Mouse (Mus musculus): ENCODE results near the gene Ccdc59. TPM values are rescaled to one million over a fixed set of nuclear protein-coding genes. Genes with fewer than 3 reads are reported as not detected.

Gene Ccdc59
- polyA plus RNA-seq (2016; fragmentation: Nextera tagmentation; extraction: Ambion mirVana) = 50.5 and 53.4 TPM in 2 replicates

- peak; percentile 98 for DNase-seq (ENCODE audit: low spot score)
- H3K27ac ChIP-seq (replicated peaks) = peak within 1 kb of the TSS; percentile 99
- no peaks in the 10 kb centered on the region for H3K9me3 ChIP-seq (replicated peaks)
- H3K4me1 ChIP-seq = peaks cover 14% of the 10 kb centered on the region
- H3K36me3 ChIP-seq = peaks cover 42% of the 10 kb centered on the region
- WGBS = under 1% methylated on average over 90 of the region's 90 CpGs
- H3K4me3 ChIP-seq = peak within 1 kb of the TSS; percentile 86
- H3K27me3 ChIP-seq (ENCODE audit: low read depth, poor library complexity, severe bottlenecking) = no peaks in the 10 kb centered on the region
Observed at GRCm38 (mm10) chr10:105840928-105841888, at the start of gene Ccdc59, which contains the start of gene Mettl25. Ccdc59 (plus strand) TSS chr10:105841067. Mettl25 (minus strand) TSS chr10:105841380.

GRCm38 (mm10) chr10:105793776-105794552 lies 46.9 kb upstream of the Ccdc59 start:
- 89% methylated on average over 15 of the region's 15 CpGs for WGBS
- Histone ChIP-seq H3K27ac (replicated peaks) (no peak overlapping the region), H3K4me1 (no peaks in the 10 kb centered on the region), H3K36me3 (peaks cover 15% of the 10 kb centered on the region), H3K4me3 (no peak overlapping the region), H3K9me3 (replicated peaks) (no peaks in the 10 kb centered on the region), H3K27me3 (ENCODE audit: low read depth, poor library complexity, severe bottlenecking) (no peaks in the 10 kb centered on the region)
- no peak for DNase-seq (ENCODE audit: low spot score)

- H3K27ac ChIP-seq (replicated peaks) = no peak overlapping the region
Observed at GRCm38 (mm10) chr10:105797250-105797924, 43.5 kb upstream of the Ccdc59 start.

GRCm38 (mm10) chr10:105801147-105801546 lies 39.7 kb upstream of the Ccdc59 start:
- no peaks in the 10 kb centered on the region for H3K9me3 ChIP-seq (replicated peaks)
- WGBS = 84% methylated on average over 6 of the region's 6 CpGs
- no peak overlapping the region for H3K27ac ChIP-seq (replicated peaks)
- no peaks in the 10 kb centered on the region for H3K27me3 ChIP-seq (ENCODE audit: low read depth, poor library complexity, severe bottlenecking)
- no peak for DNase-seq (ENCODE audit: low spot score)
- no peaks in the 10 kb centered on the region for H3K4me1 ChIP-seq
- 0 out of 2 replicates have a peak, but pooled peaks cover under 1% of the 10 kb centered on the region for H3K36me3 ChIP-seq
- no peak overlapping the region for H3K4me3 ChIP-seq

More at GRCm38 (mm10) chr10:105797250-105797924, 43.5 kb upstream of the Ccdc59 start:
- Histone ChIP-seq H3K4me3 (no peak overlapping the region), H3K9me3 (replicated peaks) (no peaks in the 10 kb centered on the region), H3K36me3 (peaks cover 15% of the 10 kb centered on the region), H3K4me1 (no peaks in the 10 kb centered on the region), H3K27me3 (ENCODE audit: low read depth, poor library complexity, severe bottlenecking) (no peaks in the 10 kb centered on the region)
- 89% methylated on average over 8 of the region's 8 CpGs for WGBS
- no peak for DNase-seq (ENCODE audit: low spot score)

GRCm38 (mm10) chr10:105802132-105802531 lies 38.7 kb upstream of the Ccdc59 start:
- DNase-seq (ENCODE audit: low spot score) = no peak
- H3K4me3 ChIP-seq = no peak overlapping the region
- 88% methylated on average over 6 of the region's 6 CpGs for WGBS
- no peaks in the 10 kb centered on the region for H3K4me1 ChIP-seq
- no peak overlapping the region for H3K27ac ChIP-seq (replicated peaks)
- H3K9me3 ChIP-seq (replicated peaks) = no peaks in the 10 kb centered on the region
- H3K36me3 ChIP-seq = no peaks in the 10 kb centered on the region
- no peaks in the 10 kb centered on the region for H3K27me3 ChIP-seq (ENCODE audit: low read depth, poor library complexity, severe bottlenecking)

- 91% methylated on average over 2 of the region's 2 CpGs for WGBS
- H3K27me3 ChIP-seq (ENCODE audit: low read depth, poor library complexity, severe bottlenecking) = no peaks in the 10 kb centered on the region
- no peak overlapping the region for H3K4me3 ChIP-seq
- no peak overlapping the region for H3K27ac ChIP-seq (replicated peaks)
- no peaks in the 10 kb centered on the region for H3K4me1 ChIP-seq
- no peaks in the 10 kb centered on the region for H3K9me3 ChIP-seq (replicated peaks)
- DNase-seq (ENCODE audit: low spot score) = no peak
- H3K36me3 ChIP-seq = no peaks in the 10 kb centered on the region
Observed at GRCm38 (mm10) chr10:105803461-105803860, 37.4 kb upstream of the Ccdc59 start.

- H3K4me3 ChIP-seq = no peak overlapping the region
- no peak overlapping the region for H3K27ac ChIP-seq (replicated peaks)
- H3K27me3 ChIP-seq (ENCODE audit: low read depth, poor library complexity, severe bottlenecking) = no peaks in the 10 kb centered on the region
- no peaks in the 10 kb centered on the region for H3K4me1 ChIP-seq
- no peaks in the 10 kb centered on the region for H3K36me3 ChIP-seq
- no peaks in the 10 kb centered on the region for H3K9me3 ChIP-seq (replicated peaks)
- DNase-seq (ENCODE audit: low spot score) = no peak
- WGBS = 91% methylated on average over 7 of the region's 7 CpGs
Observed at GRCm38 (mm10) chr10:105806259-105807010, 34.4 kb upstream of the Ccdc59 start.

- Histone ChIP-seq H3K4me1 (no peaks in the 10 kb centered on the region), H3K9me3 (replicated peaks) (no peaks in the 10 kb centered on the region), H3K27ac (replicated peaks) (no peak overlapping the region), H3K27me3 (ENCODE audit: low read depth, poor library complexity, severe bottlenecking) (no peaks in the 10 kb centered on the region), H3K4me3 (no peak overlapping the region), H3K36me3 (peaks cover 5% of the 10 kb centered on the region)
- DNase-seq (ENCODE audit: low spot score) = peak; percentile 23
- 63% methylated on average over 10 of the region's 10 CpGs for WGBS
Observed at GRCm38 (mm10) chr10:105834627-105835228, 6.1 kb upstream of the Ccdc59 start.

GRCm38 (mm10) chr10:105842574-105842973 lies 1.7 kb downstream of the Ccdc59 start:
- H3K36me3 ChIP-seq = peaks cover 56% of the 10 kb centered on the region
- no peak overlapping the region for H3K27ac ChIP-seq (replicated peaks)
- H3K4me1 ChIP-seq = peaks cover 14% of the 10 kb centered on the region
- H3K9me3 ChIP-seq (replicated peaks) = no peaks in the 10 kb centered on the region
- WGBS = 85% methylated on average over 7 of the region's 7 CpGs
- H3K4me3 ChIP-seq = peak overlapping the region; percentile 86; the same call in 1 of the 2 replicates
- no peak for DNase-seq (ENCODE audit: low spot score)
- H3K27me3 ChIP-seq (ENCODE audit: low read depth, poor library complexity, severe bottlenecking) = no peaks in the 10 kb centered on the region

GRCm38 (mm10) chr10:105850286-105850685 lies 9.4 kb downstream of the Ccdc59 start:
- Histone ChIP-seq H3K27me3 (ENCODE audit: low read depth, poor library complexity, severe bottlenecking) (no peaks in the 10 kb centered on the region), H3K36me3 (peaks cover 59% of the 10 kb centered on the region), H3K9me3 (replicated peaks) (no peaks in the 10 kb centered on the region), H3K4me1 (no peaks in the 10 kb centered on the region), H3K27ac (replicated peaks) (no peak overlapping the region), H3K4me3 (no peak overlapping the region)
- 90% methylated on average over 5 of the region's 5 CpGs for WGBS
- DNase-seq (ENCODE audit: low spot score) = no peak

GRCm38 (mm10) chr10:105851136-105851535 lies 10.3 kb downstream of the Ccdc59 start:
- Histone ChIP-seq H3K27me3 (ENCODE audit: low read depth, poor library complexity, severe bottlenecking) (no peaks in the 10 kb centered on the region), H3K36me3 (peaks cover 50% of the 10 kb centered on the region), H3K4me1 (no peaks in the 10 kb centered on the region), H3K4me3 (no peak overlapping the region), H3K9me3 (replicated peaks) (no peaks in the 10 kb centered on the region), H3K27ac (replicated peaks) (no peak overlapping the region)
- WGBS = 92% methylated on average over 4 of the region's 4 CpGs
- DNase-seq (ENCODE audit: low spot score) = no peak

All from midbrain, embryonic 10.5 days (tissue).